Mouse (Mus musculus) midbrain, embryonic 15.5 days (tissue): ENCODE measurements at regions not wholly inside any gene's neighbourhood (a gene's known extent, or its start where the extent isn't known, plus 50 kb on each side); places are given as distances from the start of the nearest gene placed in this dataset.

ENCODE experiments used
- ATAC-seq: fragments of 200-750 bp; cut with Nextera tagmentation; replicated peaks from 2 replicates; pipeline ENCODE4 v1.8.0; 2017; ENCODE audit warnings: moderate TSS enrichment
- H3K27ac ChIP-seq: fragments of 300-500 bp; sonication (generic); 2 replicates; pipeline ENCODE4 v1.5.1; 2015; ENCODE audit warnings: mild to moderate bottlenecking, inconsistent platforms
- H3K27me3 ChIP-seq: fragments of 300-500 bp; sonication (generic); replicated peaks from 2 replicates; pipeline ENCODE4 v1.6.1; 2015; ENCODE audit warnings: inconsistent platforms
- H3K36me3 ChIP-seq: fragments of 300-500 bp; sonication (generic); replicated peaks from 2 replicates; pipeline ENCODE4 v1.6.1; 2015; ENCODE audit warnings: inconsistent platforms
- H3K4me1 ChIP-seq: fragments of 300-500 bp; sonication (generic); 2 replicates; pipeline ENCODE4 v1.6.1; 2015; ENCODE audit warnings: inconsistent platforms
- H3K4me2 ChIP-seq: fragments of 300-500 bp; sonication (generic); 2 replicates; pipeline ENCODE4 v1.6.1; 2015; ENCODE audit warnings: inconsistent platforms, mild to moderate bottlenecking, moderate library complexity
- H3K4me3 ChIP-seq: fragments of 300-500 bp; sonication (generic); 2 replicates; pipeline ENCODE4 v1.5.1; 2015; ENCODE audit warnings: mild to moderate bottlenecking, inconsistent platforms
- H3K9ac ChIP-seq: fragments of 300-500 bp; sonication (generic); 2 replicates; pipeline ENCODE4 v1.6.1; 2015; ENCODE audit warnings: mild to moderate bottlenecking, inconsistent platforms
- H3K9me3 ChIP-seq: fragments of 300-500 bp; sonication (generic); 2 replicates; pipeline ENCODE4 v1.6.1; 2016; ENCODE audit warnings: inconsistent platforms
- WGBS: fragments of 180-500 bp; shearing (Covaris S2); methylation state at CpG from one replicate; pipeline ENCODE4 v1.1.7; 2015; ENCODE audit warnings: mixed read lengths; 5-methylcytosine and 5-hydroxymethylcytosine counted together

GRCm38 (mm10) chr8:42069314-42069713 is 652.4 kb upstream of the Frg1 start:
- Histone ChIP-seq H3K9me3 (no peaks in the 10 kb centered on the region), H3K4me2 (no peak overlapping the region), H3K36me3 (no peaks in the 10 kb centered on the region), H3K4me3 (no peak overlapping the region), H3K9ac (no peak overlapping the region), H3K4me1 (no peaks in the 10 kb centered on the region), H3K27ac (no peak overlapping the region), H3K27me3 (no peaks in the 10 kb centered on the region)
- WGBS, result 58% methylated on average over 1 of the region's 1 CpGs
- ATAC-seq, result no peak

GRCm38 (mm10) chr8:42043526-42043925 is 626.7 kb upstream of the Frg1 start:
- no peaks in the 10 kb centered on the region for H3K36me3 ChIP-seq
- H3K9me3 ChIP-seq, result no peaks in the 10 kb centered on the region
- H3K4me3 ChIP-seq, result no peak overlapping the region
- H3K4me2 ChIP-seq, result no peak overlapping the region
- 81% methylated on average over 5 of the region's 5 CpGs for WGBS
- ATAC-seq, result no peak
- H3K4me1 ChIP-seq, result no peaks in the 10 kb centered on the region
- H3K9ac ChIP-seq, result no peak overlapping the region
- H3K27me3 ChIP-seq, result no peaks in the 10 kb centered on the region
- no peak overlapping the region for H3K27ac ChIP-seq

DNA sequence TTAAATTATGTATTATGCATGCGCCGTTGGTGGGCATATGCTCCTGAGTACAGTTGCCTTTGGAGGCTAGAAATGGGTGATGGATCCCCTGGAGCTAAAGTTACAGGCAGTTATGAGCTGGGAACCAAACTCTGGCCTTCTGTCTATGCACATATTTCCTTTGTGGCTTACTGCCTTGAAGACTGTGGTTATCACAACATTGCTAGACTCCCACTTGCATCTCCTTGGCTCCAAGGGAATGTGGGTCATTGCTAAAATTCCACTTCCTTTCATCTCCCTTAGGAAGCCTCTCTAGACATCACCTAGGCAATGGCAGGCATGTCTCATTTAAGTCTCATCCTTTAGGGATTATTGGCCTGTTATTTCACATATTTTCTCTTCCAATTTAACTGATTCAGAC is 622.4 kb upstream of the Frg1 start:
- Histone ChIP-seq H3K9me3 (no peaks in the 10 kb centered on the region), H3K27ac (no peak overlapping the region), H3K36me3 (no peaks in the 10 kb centered on the region), H3K4me3 (no peak overlapping the region), H3K27me3 (no peaks in the 10 kb centered on the region), H3K9ac (no peak overlapping the region), H3K4me1 (no peaks in the 10 kb centered on the region), H3K4me2 (no peak overlapping the region)
- no peak for ATAC-seq
- WGBS, result 96% methylated on average over 2 of the region's 2 CpGs

GRCm38 (mm10) chr8:42026934-42027333 is 610.1 kb upstream of the Frg1 start:
- no peak for ATAC-seq

GRCm38 (mm10) chr8:42017786-42018185 is 600.9 kb upstream of the Frg1 start:
- no peak for ATAC-seq

More at GRCm38 (mm10) chr8:42026934-42027333, 610.1 kb upstream of the Frg1 start:
- Histone ChIP-seq H3K36me3 (no peaks in the 10 kb centered on the region), H3K9me3 (no peaks in the 10 kb centered on the region), H3K27me3 (no peaks in the 10 kb centered on the region), H3K4me3 (no peak overlapping the region), H3K9ac (no peak overlapping the region), H3K27ac (no peak overlapping the region), H3K4me2 (no peak overlapping the region), H3K4me1 (no peaks in the 10 kb centered on the region)
- WGBS, result 82% methylated on average over 1 of the region's 1 CpGs

DNA sequence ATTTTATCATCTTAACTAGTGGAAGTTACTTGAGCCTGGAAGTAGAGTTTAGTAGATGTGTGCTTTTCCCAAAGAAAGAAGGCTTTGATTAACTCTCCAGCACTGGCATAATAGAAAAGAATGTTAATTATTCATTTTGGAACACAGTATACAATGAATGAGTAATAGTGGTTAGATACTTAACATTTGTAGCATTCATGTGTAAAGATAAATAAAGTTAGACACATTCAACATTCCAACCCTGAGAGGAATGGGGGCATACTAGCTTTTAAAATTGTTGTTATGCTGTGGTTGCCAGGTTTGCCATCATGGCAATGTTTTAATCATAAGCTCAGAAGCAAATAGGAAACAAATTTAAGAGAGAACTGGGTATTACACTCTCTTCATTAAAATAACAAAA is 586.3 kb upstream of the Frg1 start:
- Histone ChIP-seq H3K9ac (no peak overlapping the region), H3K9me3 (no peaks in the 10 kb centered on the region), H3K4me2 (no peak overlapping the region), H3K4me1 (no peaks in the 10 kb centered on the region), H3K27me3 (no peaks in the 10 kb centered on the region), H3K36me3 (no peaks in the 10 kb centered on the region), H3K27ac (no peak overlapping the region), H3K4me3 (no peak overlapping the region)
- ATAC-seq, result no peak

More at GRCm38 (mm10) chr8:42017786-42018185, 600.9 kb upstream of the Frg1 start:
- no peaks in the 10 kb centered on the region for H3K4me1 ChIP-seq
- H3K9me3 ChIP-seq, result no peaks in the 10 kb centered on the region
- H3K9ac ChIP-seq, result no peak overlapping the region
- H3K4me2 ChIP-seq, result no peak overlapping the region
- no peak overlapping the region for H3K4me3 ChIP-seq
- WGBS, result 83% methylated on average over 3 of the region's 3 CpGs
- no peaks in the 10 kb centered on the region for H3K27me3 ChIP-seq
- H3K27ac ChIP-seq, result no peak overlapping the region
- H3K36me3 ChIP-seq, result no peaks in the 10 kb centered on the region

DNA sequence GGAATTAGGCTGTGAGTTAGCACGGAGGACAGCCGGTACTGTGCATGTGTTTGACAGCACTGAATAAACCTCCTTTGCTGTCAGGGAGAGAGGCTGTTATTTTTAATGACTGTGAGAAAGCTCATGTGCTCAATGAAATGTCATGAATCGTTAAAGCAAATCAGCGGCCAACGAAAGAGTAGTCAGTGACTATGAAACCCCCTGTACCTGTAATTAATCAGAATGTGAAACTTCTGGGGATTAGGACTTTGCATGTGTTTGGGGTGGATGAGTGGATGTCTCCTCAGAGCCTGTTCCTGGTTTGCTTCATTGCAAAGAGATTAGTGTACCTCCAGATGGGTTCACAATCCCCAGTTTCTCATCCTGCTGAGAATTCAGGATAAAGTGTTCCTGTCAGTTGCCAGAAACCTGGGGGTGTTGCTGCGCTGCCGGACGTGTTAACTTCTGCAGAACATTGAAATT is 572.2 kb upstream of the Frg1 start:
- no peaks in the 10 kb centered on the region for H3K36me3 ChIP-seq
- 68% methylated on average over 8 of the region's 8 CpGs for WGBS
- no peak overlapping the region for H3K9ac ChIP-seq
- H3K27me3 ChIP-seq, result no peaks in the 10 kb centered on the region
- no peak overlapping the region for H3K4me2 ChIP-seq
- no peak overlapping the region for H3K27ac ChIP-seq
- ATAC-seq, result no peak
- no peaks in the 10 kb centered on the region for H3K4me1 ChIP-seq
- H3K9me3 ChIP-seq, result no peaks in the 10 kb centered on the region
- no peak overlapping the region for H3K4me3 ChIP-seq

- Histone ChIP-seq H3K4me1 (no peaks in the 10 kb centered on the region), H3K9me3 (no peaks in the 10 kb centered on the region), H3K36me3 (no peaks in the 10 kb centered on the region), H3K9ac (no peak overlapping the region), H3K4me3 (no peak overlapping the region), H3K4me2 (no peak overlapping the region), H3K27ac (no peak overlapping the region), H3K27me3 (no peaks in the 10 kb centered on the region)
- ATAC-seq, result no peak
- WGBS, result 69% methylated on average over 5 of the region's 5 CpGs
These were observed 571.3 kb upstream of the Frg1 start for GRCm38 (mm10) chr8:41988216-41988615.

DNA sequence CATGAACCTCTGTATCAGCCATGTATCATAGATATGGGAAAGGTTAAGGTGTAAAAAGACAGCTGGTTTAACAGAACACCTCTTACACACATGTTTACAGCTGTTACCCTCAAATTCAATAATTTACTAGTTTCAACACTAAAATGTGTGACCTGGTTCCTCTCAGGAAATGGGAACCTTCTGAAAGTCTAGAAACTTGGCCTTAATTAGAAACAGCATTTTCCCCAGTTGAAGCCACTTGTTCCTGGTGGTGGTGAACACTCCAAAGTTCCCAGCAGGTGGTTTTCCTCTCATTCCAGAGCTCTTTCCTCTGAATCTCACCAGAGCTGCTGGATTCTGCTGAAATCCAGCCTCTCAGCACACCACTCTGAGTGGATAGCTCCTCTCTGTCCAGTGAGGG is 570.5 kb upstream of the Frg1 start:
- Histone ChIP-seq H3K4me2 (no peak overlapping the region), H3K4me3 (no peak overlapping the region), H3K9ac (no peak overlapping the region), H3K27me3 (no peaks in the 10 kb centered on the region), H3K27ac (no peak overlapping the region), H3K4me1 (no peaks in the 10 kb centered on the region), H3K9me3 (no peaks in the 10 kb centered on the region), H3K36me3 (no peaks in the 10 kb centered on the region)
- no peak for ATAC-seq

DNA sequence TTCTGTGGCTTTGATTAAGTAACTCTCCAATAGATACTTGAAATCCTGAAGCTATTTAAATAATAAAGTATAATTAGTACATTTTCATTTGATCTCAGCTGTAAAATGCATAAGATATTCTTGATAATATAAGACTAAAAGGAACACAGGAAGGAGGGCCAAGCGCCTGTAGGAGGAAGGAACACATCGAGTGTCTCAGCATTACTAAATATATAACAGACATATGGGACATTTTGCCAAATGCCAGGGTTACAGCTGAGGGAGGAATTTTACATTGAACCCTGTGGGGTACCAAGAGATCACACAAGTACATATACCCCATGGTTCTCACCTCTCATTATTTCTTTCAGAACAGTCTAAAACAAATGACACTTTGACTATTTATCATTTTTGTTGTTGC is 555.5 kb upstream of the Frg1 start:
- no peak overlapping the region for H3K9ac ChIP-seq
- H3K4me3 ChIP-seq, result no peak overlapping the region
- WGBS, result 89% methylated on average over 2 of the region's 2 CpGs
- H3K27ac ChIP-seq, result no peak overlapping the region
- ATAC-seq, result no peak
- H3K36me3 ChIP-seq, result no peaks in the 10 kb centered on the region
- no peaks in the 10 kb centered on the region for H3K9me3 ChIP-seq
- no peaks in the 10 kb centered on the region for H3K4me1 ChIP-seq
- no peak overlapping the region for H3K4me2 ChIP-seq
- H3K27me3 ChIP-seq, result no peaks in the 10 kb centered on the region

DNA sequence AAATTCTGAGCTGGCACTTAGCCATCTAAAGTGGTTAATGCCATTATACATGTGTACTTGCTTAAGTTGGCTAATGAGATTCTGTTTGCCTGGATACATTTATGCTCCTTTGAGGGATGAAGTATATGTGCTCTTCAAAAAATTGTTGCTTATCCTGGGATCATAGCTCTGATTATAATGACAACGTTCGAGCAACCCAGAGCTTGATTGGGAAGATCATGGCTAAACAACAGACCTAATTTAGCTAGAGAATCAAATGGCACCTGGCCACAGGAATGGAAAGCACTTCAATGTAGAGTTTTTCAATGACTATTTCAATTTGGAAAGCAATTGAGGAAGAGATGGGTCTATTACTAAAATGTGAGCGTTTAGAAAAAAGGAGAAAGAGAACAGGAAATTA is 553.7 kb upstream of the Frg1 start:
- no peak overlapping the region for H3K9ac ChIP-seq
- no peak overlapping the region for H3K4me2 ChIP-seq
- H3K36me3 ChIP-seq, result no peaks in the 10 kb centered on the region
- no peak for ATAC-seq
- WGBS, result 82% methylated on average over 3 of the region's 3 CpGs
- no peak overlapping the region for H3K27ac ChIP-seq
- no peak overlapping the region for H3K4me3 ChIP-seq
- H3K27me3 ChIP-seq, result no peaks in the 10 kb centered on the region
- no peaks in the 10 kb centered on the region for H3K9me3 ChIP-seq
- H3K4me1 ChIP-seq, result no peaks in the 10 kb centered on the region

GRCm38 (mm10) chr8:41969408-41969807 is 552.5 kb upstream of the Frg1 start:
- Histone ChIP-seq H3K27me3 (no peaks in the 10 kb centered on the region), H3K36me3 (no peaks in the 10 kb centered on the region), H3K4me3 (no peak overlapping the region), H3K4me1 (no peaks in the 10 kb centered on the region), H3K9me3 (no peaks in the 10 kb centered on the region), H3K9ac (no peak overlapping the region), H3K27ac (no peak overlapping the region), H3K4me2 (no peak overlapping the region)
- WGBS, result 84% methylated on average over 3 of the region's 3 CpGs
- no peak for ATAC-seq

GRCm38 (mm10) chr8:41964088-41964487 is 547.2 kb upstream of the Frg1 start:
- Histone ChIP-seq H3K27me3 (no peaks in the 10 kb centered on the region), H3K4me1 (no peaks in the 10 kb centered on the region), H3K9me3 (no peaks in the 10 kb centered on the region), H3K36me3 (no peaks in the 10 kb centered on the region), H3K4me2 (no peak overlapping the region), H3K27ac (no peak overlapping the region), H3K4me3 (no peak overlapping the region), H3K9ac (no peak overlapping the region)
- no peak for ATAC-seq

DNA sequence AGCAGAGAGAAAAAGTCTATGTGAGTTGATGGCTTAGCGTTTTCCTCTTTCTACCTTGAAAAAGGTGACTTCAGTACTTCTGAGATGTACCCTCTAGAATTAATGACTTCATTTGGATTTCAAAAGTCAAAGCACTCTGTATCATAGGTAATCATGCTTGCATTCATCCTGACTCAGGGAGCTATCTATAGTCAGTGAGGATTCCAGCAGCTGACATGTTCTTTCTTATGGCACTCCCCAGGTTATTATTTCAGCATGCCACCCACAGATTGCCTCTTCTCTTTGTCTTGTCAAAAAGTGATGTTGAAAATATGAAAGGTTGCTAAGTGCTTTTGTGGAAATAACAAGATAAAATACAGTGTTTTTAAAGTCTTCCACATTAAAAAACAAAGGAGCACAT is 540.0 kb upstream of the Frg1 start:
- Histone ChIP-seq H3K9me3 (no peaks in the 10 kb centered on the region), H3K4me3 (no peak overlapping the region), H3K27me3 (no peaks in the 10 kb centered on the region), H3K9ac (no peak overlapping the region), H3K4me1 (no peaks in the 10 kb centered on the region), H3K36me3 (no peaks in the 10 kb centered on the region), H3K27ac (no peak overlapping the region), H3K4me2 (no peak overlapping the region)
- 86% methylated on average over 1 of the region's 1 CpGs for WGBS
- ATAC-seq, result no peak
